Mouse (Mus musculus) erythroblast, embryonic 14.5 days (primary cell): Measurements from ENCODE around the gene Rasgrp2.

ENCODE experiments used
- GATA1 ChIP-seq: IDR thresholded peaks from 2 replicates; pipeline ENCODE4 v1.6.1; 2012; ENCODE audit warnings: low read length, inconsistent platforms, mixed read lengths
- TAL1 ChIP-seq: IDR thresholded peaks from 3 replicates; pipeline ENCODE4 v1.6.1; 2012; ENCODE audit warnings: low read length, inconsistent platforms, mixed read lengths

GRCm38 (mm10) chr19:6421211-6421590, 22.1 kb downstream of the Rasgrp2 start:
- no peak for TF ChIP-seq TAL1
- TF ChIP-seq GATA1: no peak
